Mouse (Mus musculus): ENCODE results near the gene Tmbim1. TPM values are rescaled to one million over a fixed set of nuclear protein-coding genes. Genes with fewer than 3 reads are reported as not detected.
"Not testable (repeated sequence)": the region's sequence is repeated elsewhere in the genome, so short reads cannot be mapped to it uniquely, and the experiment has no call there.

Gene Tmbim1
- polyA plus RNA-seq (2015; fragmentation: Nextera tagmentation; extraction: Ambion mirVana) = 5.4 and 6.8 TPM in 2 replicates

- Histone ChIP-seq H3K27ac (replicated peaks) (no peak within 1 kb of the TSS), H3K4me3 (no peak within 1 kb of the TSS), H3K9ac (replicated peaks) (no peak within 1 kb of the TSS), H3K4me1 (peaks cover 13% of the 10 kb centered on the region), H3K4me2 (replicated peaks) (peak within 1 kb of the TSS; percentile 81; the same call in 1 of the 2 replicates), H3K27me3 (peaks cover 4% of the 10 kb centered on the region; the same call in 1 of the 2 replicates), H3K9me3 (no peaks in the 10 kb centered on the region), H3K36me3 (no peaks in the 10 kb centered on the region)
- no peak for ATAC-seq (replicated peaks)
- 85% methylated on average over 2 of the region's 2 CpGs for WGBS
Measured at GRCm38 (mm10) chr1:74305522-74305921, at the start of gene Tmbim1. TSS of gene Tmbim1 (minus strand) at chr1:74305622.

GRCm38 (mm10) chr1:74353453-74354229 is 48.2 kb upstream of the Tmbim1 start:
- 92% methylated on average over 9 of the region's 9 CpGs for WGBS
- ATAC-seq (replicated peaks) = no peak

GRCm38 (mm10) chr1:74352532-74353096 is 47.2 kb upstream of the Tmbim1 start:
- Histone ChIP-seq H3K27me3 (no peaks in the 10 kb centered on the region), H3K36me3 (peaks cover 23% of the 10 kb centered on the region), H3K27ac (replicated peaks) (no peak overlapping the region), H3K9me3 (no peaks in the 10 kb centered on the region), H3K4me3 (no peak overlapping the region), H3K4me1 (no peaks in the 10 kb centered on the region), H3K9ac (replicated peaks) (no peak overlapping the region), H3K4me2 (replicated peaks) (no peak overlapping the region)
- 93% methylated on average over 5 of the region's 5 CpGs for WGBS
- no peak for ATAC-seq (replicated peaks)

More at GRCm38 (mm10) chr1:74353453-74354229, 48.2 kb upstream of the Tmbim1 start:
- Histone ChIP-seq H3K36me3 (peaks cover 23% of the 10 kb centered on the region), H3K9ac (replicated peaks) (no peak overlapping the region), H3K4me2 (replicated peaks) (no peak overlapping the region), H3K9me3 (no peaks in the 10 kb centered on the region), H3K4me1 (no peaks in the 10 kb centered on the region), H3K27ac (replicated peaks) (no peak overlapping the region), H3K27me3 (no peaks in the 10 kb centered on the region), H3K4me3 (no peak overlapping the region)

GRCm38 (mm10) chr1:74351185-74351769 is 45.9 kb upstream of the Tmbim1 start:
- Histone ChIP-seq H3K4me1 (no peaks in the 10 kb centered on the region), H3K4me2 (replicated peaks) (no peak overlapping the region), H3K36me3 (peaks cover 23% of the 10 kb centered on the region), H3K27ac (replicated peaks) (no peak overlapping the region), H3K4me3 (no peak overlapping the region), H3K9ac (replicated peaks) (no peak overlapping the region), H3K9me3 (no peaks in the 10 kb centered on the region), H3K27me3 (no peaks in the 10 kb centered on the region)
- ATAC-seq (replicated peaks) = no peak
- 87% methylated on average over 13 of the region's 13 CpGs for WGBS

- peaks cover 10% of the 10 kb centered on the region; the same call in 1 of the 2 replicates for H3K4me1 ChIP-seq
- no peak overlapping the region for H3K4me2 ChIP-seq (replicated peaks)
- WGBS = 69% methylated on average over 11 of the region's 11 CpGs
- no peaks in the 10 kb centered on the region for H3K27me3 ChIP-seq
- H3K36me3 ChIP-seq = peaks cover 4% of the 10 kb centered on the region; the same call in 1 of the 2 replicates
- no peak overlapping the region for H3K27ac ChIP-seq (replicated peaks)
- H3K9ac ChIP-seq (replicated peaks) = no peak overlapping the region
- H3K9me3 ChIP-seq = no peaks in the 10 kb centered on the region
- ATAC-seq (replicated peaks) = no peak
- H3K4me3 ChIP-seq = no peak overlapping the region
Measured at GRCm38 (mm10) chr1:74344163-74344916, 38.9 kb upstream of the Tmbim1 start.

GRCm38 (mm10) chr1:74343161-74343560 is 37.7 kb upstream of the Tmbim1 start:
- no peak overlapping the region for H3K9ac ChIP-seq (replicated peaks)
- no peak overlapping the region for H3K27ac ChIP-seq (replicated peaks)
- H3K9me3 ChIP-seq = no peaks in the 10 kb centered on the region
- WGBS = 44% methylated on average over 5 of the region's 5 CpGs
- no peaks in the 10 kb centered on the region for H3K27me3 ChIP-seq
- ATAC-seq (replicated peaks) = no peak
- H3K4me3 ChIP-seq = no peak overlapping the region
- H3K4me2 ChIP-seq (replicated peaks) = no peak overlapping the region
- H3K4me1 ChIP-seq = peaks cover 10% of the 10 kb centered on the region; the same call in 1 of the 2 replicates
- H3K36me3 ChIP-seq = no peaks in the 10 kb centered on the region; the same call in 1 of the 2 replicates

- Histone ChIP-seq H3K27me3 (no peaks in the 10 kb centered on the region), H3K9me3 (no peaks in the 10 kb centered on the region), H3K4me1 (peaks cover 12% of the 10 kb centered on the region; the same call in 1 of the 2 replicates), H3K9ac (replicated peaks) (no peak overlapping the region), H3K36me3 (no peaks in the 10 kb centered on the region), H3K27ac (replicated peaks) (no peak overlapping the region), H3K4me3 (no peak overlapping the region), H3K4me2 (replicated peaks) (no peak overlapping the region)
- ATAC-seq (replicated peaks) = no peak
- WGBS = 100% methylated on average over 1 of the region's 1 CpGs
Measured at GRCm38 (mm10) chr1:74342308-74342707, 36.9 kb upstream of the Tmbim1 start.

- 82% methylated on average over 7 of the region's 7 CpGs for WGBS
- Histone ChIP-seq H3K27ac (replicated peaks) (no peak overlapping the region), H3K4me3 (no peak overlapping the region), H3K4me2 (replicated peaks) (no peak overlapping the region), H3K36me3 (no peaks in the 10 kb centered on the region), H3K9ac (replicated peaks) (no peak overlapping the region), H3K9me3 (no peaks in the 10 kb centered on the region), H3K27me3 (no peaks in the 10 kb centered on the region), H3K4me1 (peaks cover 13% of the 10 kb centered on the region; the same call in 1 of the 2 replicates)
- ATAC-seq (replicated peaks) = no peak
Measured at GRCm38 (mm10) chr1:74341898-74342297, 36.5 kb upstream of the Tmbim1 start.

- not testable (repeated sequence) for H3K36me3 ChIP-seq; H3K27ac ChIP-seq (replicated peaks); H3K4me2 ChIP-seq (replicated peaks); H3K4me3 ChIP-seq; H3K27me3 ChIP-seq; H3K9ac ChIP-seq (replicated peaks); ATAC-seq (replicated peaks); H3K9me3 ChIP-seq
- H3K4me1 ChIP-seq = peaks cover 13% of the 10 kb centered on the region; the same call in 1 of the 2 replicates
- 90% methylated on average over 4 of the region's 4 CpGs for WGBS
Measured at GRCm38 (mm10) chr1:74340992-74341391, 35.6 kb upstream of the Tmbim1 start.

- Histone ChIP-seq H3K36me3 (no peaks in the 10 kb centered on the region), H3K27ac (replicated peaks) (no peak overlapping the region), H3K4me3 (no peak overlapping the region), H3K4me1 (peaks cover 13% of the 10 kb centered on the region; the same call in 1 of the 2 replicates), H3K9ac (replicated peaks) (no peak overlapping the region), H3K9me3 (no peaks in the 10 kb centered on the region), H3K4me2 (replicated peaks) (no peak overlapping the region), H3K27me3 (no peaks in the 10 kb centered on the region)
- peak; percentile 44 for ATAC-seq (replicated peaks)
- 68% methylated on average over 6 of the region's 6 CpGs for WGBS
Measured at GRCm38 (mm10) chr1:74340361-74340764, 34.9 kb upstream of the Tmbim1 start.

- Histone ChIP-seq H3K27ac (replicated peaks) (no peak overlapping the region), H3K27me3 (no peaks in the 10 kb centered on the region), H3K9ac (replicated peaks) (no peak overlapping the region), H3K9me3 (no peaks in the 10 kb centered on the region), H3K4me2 (replicated peaks) (no peak overlapping the region), H3K4me1 (peaks cover 10% of the 10 kb centered on the region; the same call in 1 of the 2 replicates), H3K4me3 (no peak overlapping the region), H3K36me3 (no peaks in the 10 kb centered on the region)
- WGBS = 92% methylated on average over 9 of the region's 9 CpGs
- no peak for ATAC-seq (replicated peaks)
Measured at GRCm38 (mm10) chr1:74339917-74340316, 34.5 kb upstream of the Tmbim1 start.
